Mouse (Mus musculus) heart, postnatal 0 days (tissue): ENCODE data around the gene Krt82. TPM values are rescaled to one million over a fixed set of nuclear protein-coding genes. Genes with fewer than 3 reads are reported as not detected.

Experiments
- ATAC-seq: fragments of 200-750 bp; cut with Nextera tagmentation; 2 replicates; pipeline ENCODE4 v1.8.0; 2017; ENCODE audit warnings: low read depth, moderate number of reproducible peaks, moderate library complexity; ENCODE audit not compliant: insufficient read depth
- DNase-seq: peaks from one replicate; pipeline ENCODE4 v3.0.0-alpha.2; 2016; ENCODE audit warnings: low spot score
- H3K27ac ChIP-seq: fragments of 300-500 bp; sonication (generic); 2 replicates; pipeline ENCODE4 v1.5.1; 2014; ENCODE audit warnings: low read depth, mild to moderate bottlenecking
- H3K27me3 ChIP-seq: fragments of 300-500 bp; sonication (generic); 2 replicates; pipeline ENCODE4 v1.6.1; 2014; ENCODE audit warnings: low read length, mixed read lengths; ENCODE audit not compliant: control insufficient read depth, insufficient read depth
- H3K36me3 ChIP-seq: fragments of 300-500 bp; sonication (generic); replicated peaks from 2 replicates; pipeline ENCODE4 v1.6.1; 2014; ENCODE audit warnings: low read length, mixed read lengths; ENCODE audit not compliant: control insufficient read depth, insufficient read depth
- H3K4me1 ChIP-seq: fragments of 300-500 bp; sonication (generic); 2 replicates; pipeline ENCODE4 v1.6.1; 2014; ENCODE audit warnings: antibody characterized with exemption; ENCODE audit not compliant: control insufficient read depth, insufficient read depth
- H3K4me2 ChIP-seq: fragments of 300-500 bp; sonication (generic); 2 replicates; pipeline ENCODE4 v1.6.1; 2014; ENCODE audit warnings: low read depth, mild to moderate bottlenecking, low read length, moderate library complexity
- H3K4me3 ChIP-seq: fragments of 300-500 bp; sonication (generic); 2 replicates; pipeline ENCODE4 v1.5.1; 2014; ENCODE audit warnings: low read depth, low read length
- H3K9ac ChIP-seq: fragments of 300-500 bp; sonication (generic); replicated peaks from 2 replicates; pipeline ENCODE4 v1.6.1; 2014; ENCODE audit warnings: low read depth, low read length, mixed read lengths
- H3K9me3 ChIP-seq: fragments of 300-500 bp; sonication (generic); replicated peaks from 2 replicates; pipeline ENCODE4 v1.6.1; 2016; ENCODE audit warnings: low read length; ENCODE audit not compliant: control insufficient read depth
- CTCF ChIP-seq: IDR thresholded peaks from 2 replicates; pipeline ENCODE4 v1.5.1; 2016; ENCODE audit warnings: antibody characterized with exemption, control low read depth, low read depth
- EP300 ChIP-seq: IDR thresholded peaks from 2 replicates; pipeline ENCODE4 v1.6.1; 2016; ENCODE audit warnings: antibody characterized with exemption, low read depth
- WGBS: fragments of 180-500 bp; shearing (Covaris S2); extraction: QIAGEN DNeasy Blood & Tissue Kit; methylation state at CpG from one replicate; pipeline ENCODE4 v1.1.7; 2014; 5-methylcytosine and 5-hydroxymethylcytosine counted together
- polyA plus RNA-seq: library from polyadenylated mRNA; unstranded; fragments of >200 nt; fragmentation: Nextera tagmentation; extraction: Ambion mirVana; gene quantifications from 2 replicates; pipeline ENCODE4 v1.2.1, GENCODE M21; 2015
- total RNA-seq: library from RNA; depleted of rRNA; stranded (reverse); fragments of >200 nt; gene quantifications from 2 replicates; pipeline ENCODE4 v1.2.3, GENCODE M21; 2014; ENCODE audit warnings: low replicate concordance

Gene Krt82
- total and polyA plus RNA-seq, 2 experiments from 2014 or later = not detected

DNA sequence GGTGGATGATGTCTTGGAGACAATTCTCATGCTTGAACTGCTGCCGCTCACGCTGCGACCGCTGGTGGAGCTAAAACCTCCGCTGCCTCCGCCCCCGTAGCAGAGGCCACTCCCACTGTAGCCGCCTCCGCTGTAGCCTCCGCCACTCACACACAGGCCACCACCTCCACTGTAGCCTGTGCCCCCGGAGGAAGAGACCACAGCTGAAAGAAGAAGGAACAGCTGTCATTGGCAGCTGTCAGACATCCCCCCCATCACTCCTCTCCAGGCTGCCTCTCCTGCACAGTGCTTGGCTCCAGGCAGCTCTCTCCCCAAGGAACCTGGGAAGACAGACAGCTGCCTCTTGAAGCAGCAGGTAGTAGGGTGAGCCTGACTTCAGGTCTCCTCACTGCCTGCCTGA is 2.7 kb upstream of the Krt82 start:
- Histone ChIP-seq H3K36me3 (no peaks in the 10 kb centered on the region), H3K4me1 (no peaks in the 10 kb centered on the region), H3K4me2 (no peak overlapping the region), H3K9me3 (no peaks in the 10 kb centered on the region), H3K27me3 (peaks cover 37% of the 10 kb centered on the region), H3K4me3 (no peak overlapping the region), H3K9ac (no peak overlapping the region), H3K27ac (no peak overlapping the region)
- DNase-seq (no peak), ATAC-seq (no peak; the same call in 1 of the 2 replicates)
- 0% methylated on average over 11 of the region's 11 CpGs for WGBS
- TF ChIP-seq CTCF = no peak
- no peak for TF ChIP-seq EP300

DNA sequence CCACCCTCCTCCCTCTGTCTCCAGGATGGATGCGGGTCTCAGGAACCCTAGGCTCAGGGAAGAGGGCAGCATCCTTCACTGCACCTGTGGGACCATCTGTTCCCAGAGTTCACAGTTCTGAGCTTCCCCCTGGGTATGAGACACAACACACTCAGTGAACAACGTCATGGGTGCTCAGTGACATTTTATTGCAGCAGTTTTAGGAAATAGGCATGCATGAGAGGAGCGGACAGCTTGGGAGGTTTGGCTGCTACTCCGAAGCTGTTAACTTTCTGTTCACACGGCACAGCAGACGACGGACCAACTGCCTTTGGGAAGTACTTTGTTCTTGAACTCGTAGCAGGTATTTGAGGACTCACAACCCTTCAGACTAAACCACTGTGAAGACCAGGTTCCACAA is 1.7 kb upstream of the Krt82 start:
- no peak overlapping the region for H3K4me3 ChIP-seq
- peaks cover 38% of the 10 kb centered on the region for H3K27me3 ChIP-seq
- WGBS = 77% methylated on average over 8 of the region's 8 CpGs
- no peaks in the 10 kb centered on the region for H3K4me1 ChIP-seq
- ATAC-seq = no peak
- H3K36me3 ChIP-seq = no peaks in the 10 kb centered on the region
- no peak for DNase-seq
- no peak overlapping the region for H3K9ac ChIP-seq
- H3K4me2 ChIP-seq = no peak overlapping the region
- no peaks in the 10 kb centered on the region for H3K9me3 ChIP-seq
- H3K27ac ChIP-seq = no peak overlapping the region
- TF ChIP-seq CTCF (no peak), EP300 (no peak)

DNA sequence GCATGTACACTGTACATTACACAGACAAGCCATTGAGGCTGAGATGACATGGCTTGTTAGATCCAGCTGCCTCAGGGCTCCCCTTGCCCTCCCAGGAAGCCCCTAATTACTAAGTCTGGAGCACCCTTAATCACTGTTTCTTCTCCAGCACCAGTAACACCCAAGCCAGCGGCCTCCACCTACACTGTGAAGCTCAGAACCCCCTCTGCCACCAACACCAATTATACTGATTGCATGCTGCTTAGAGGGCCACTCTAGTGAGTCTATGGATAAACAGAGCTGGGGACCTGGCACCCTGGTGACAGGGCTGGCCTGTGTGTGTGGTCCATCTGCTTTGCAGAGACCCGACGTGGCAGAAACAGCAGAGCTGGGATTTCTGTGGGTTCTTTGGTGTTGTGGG is 6.0 kb downstream of the Krt82 start:
- WGBS = 44% methylated on average over 3 of the region's 3 CpGs
- Histone ChIP-seq H3K27ac (no peak overlapping the region), H3K36me3 (no peaks in the 10 kb centered on the region), H3K9me3 (no peaks in the 10 kb centered on the region), H3K4me2 (no peak overlapping the region), H3K4me3 (no peak overlapping the region), H3K9ac (no peak overlapping the region), H3K4me1 (no peaks in the 10 kb centered on the region), H3K27me3 (0 out of 2 replicates have a peak, but pooled peaks cover 11% of the 10 kb centered on the region)
- DNase-seq = no peak
- no peak for TF ChIP-seq CTCF
- no peak for TF ChIP-seq EP300
- ATAC-seq = no peak

DNA sequence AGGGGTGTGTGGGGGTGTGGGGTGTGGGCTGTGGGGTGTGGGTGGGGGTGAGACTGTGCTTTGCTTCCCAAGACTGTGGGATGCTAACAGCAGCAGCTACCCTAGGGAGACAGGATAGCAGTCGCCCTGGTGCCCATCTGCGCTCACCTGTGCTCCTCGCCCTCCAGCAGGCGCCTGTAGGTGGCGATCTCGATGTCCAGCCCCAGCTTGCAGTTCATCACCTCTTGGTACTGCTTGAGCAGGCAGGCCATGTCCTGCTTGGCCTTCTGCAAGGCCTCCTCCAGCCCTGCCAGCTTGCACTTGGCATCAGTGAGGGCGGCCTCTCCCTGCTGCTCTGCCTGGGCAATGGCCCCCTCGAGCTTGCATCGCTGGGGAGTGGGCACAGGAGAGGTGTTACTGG is 7.9 kb downstream of the Krt82 start:
- no peak overlapping the region for H3K27ac ChIP-seq

DNA sequence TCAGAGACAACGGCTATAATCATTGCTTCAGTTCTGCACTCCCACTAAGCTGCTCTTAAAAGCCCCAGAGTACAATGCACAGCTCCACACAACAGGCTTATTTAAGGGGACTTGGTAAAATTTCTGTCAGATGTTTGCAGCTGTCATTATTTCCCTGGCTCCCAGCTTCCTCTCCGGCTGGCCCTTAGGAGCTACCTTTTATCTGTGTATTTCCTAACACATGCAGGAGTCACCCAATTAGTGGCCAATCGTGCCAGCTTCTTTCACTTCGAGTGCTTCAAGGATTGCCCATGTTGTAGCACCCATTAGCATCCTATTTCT is 11.9 kb downstream of the Krt82 start:
- H3K27me3 ChIP-seq = no peaks in the 10 kb centered on the region
- WGBS = 58% methylated on average over 4 of the region's 4 CpGs
- no peak overlapping the region for H3K4me3 ChIP-seq
- DNase-seq (no peak), ATAC-seq (no peak)
- H3K4me2 ChIP-seq = no peak overlapping the region
- no peaks in the 10 kb centered on the region for H3K4me1 ChIP-seq
- no peaks in the 10 kb centered on the region for H3K36me3 ChIP-seq
- H3K9me3 ChIP-seq = no peaks in the 10 kb centered on the region
- no peak overlapping the region for H3K27ac ChIP-seq
- TF ChIP-seq EP300 = no peak
- TF ChIP-seq CTCF = no peak
- no peak overlapping the region for H3K9ac ChIP-seq

More for the DNA sequence above, 7.9 kb downstream of the Krt82 start:
- Histone ChIP-seq H3K9ac (no peak overlapping the region), H3K4me1 (no peaks in the 10 kb centered on the region), H3K36me3 (no peaks in the 10 kb centered on the region), H3K4me2 (no peak overlapping the region), H3K9me3 (no peaks in the 10 kb centered on the region), H3K4me3 (no peak overlapping the region), H3K27me3 (0 out of 2 replicates have a peak, but pooled peaks cover 3% of the 10 kb centered on the region)
- ATAC-seq (no peak), DNase-seq (no peak)
- TF ChIP-seq CTCF = no peak
- no peak for TF ChIP-seq EP300
- 54% methylated on average over 9 of the region's 9 CpGs for WGBS

DNA sequence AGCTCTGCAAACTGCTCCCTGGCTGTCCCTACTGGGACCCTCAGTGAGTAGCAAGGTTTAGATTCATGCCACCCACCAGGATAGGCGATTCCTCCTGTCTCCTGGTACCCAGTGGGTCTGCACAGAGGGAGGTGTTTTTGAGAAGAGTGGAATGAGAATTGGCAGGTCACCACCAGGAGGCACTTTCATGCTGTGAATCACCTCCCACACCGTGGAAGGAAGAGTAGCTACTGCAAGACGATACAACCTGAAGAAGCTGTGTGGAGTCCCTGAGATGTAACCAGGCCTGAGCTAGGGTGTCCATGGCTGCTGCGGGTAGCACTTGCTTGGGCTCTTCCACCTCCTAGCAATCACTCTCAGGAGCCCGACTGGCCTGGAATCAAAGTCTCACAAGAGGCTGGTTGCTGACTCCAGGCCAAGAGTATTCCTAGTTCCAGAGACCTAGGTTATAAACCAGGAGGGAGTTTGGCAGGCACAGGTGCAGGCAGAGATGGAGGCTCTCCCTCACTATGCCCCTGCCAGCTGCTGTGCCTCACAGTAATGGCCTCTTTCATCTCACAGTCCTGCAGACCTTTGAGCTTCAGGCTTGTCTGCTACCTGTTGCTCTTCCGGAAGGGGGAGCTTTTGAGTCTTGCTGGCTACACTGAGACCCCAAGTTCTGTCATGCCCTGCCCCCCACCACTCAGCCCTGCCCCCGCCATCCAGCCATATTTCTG is 12.4 kb downstream of the Krt82 start:
- H3K27ac ChIP-seq = no peak overlapping the region
- ATAC-seq (no peak), DNase-seq (no peak)
- no peaks in the 10 kb centered on the region for H3K27me3 ChIP-seq
- no peaks in the 10 kb centered on the region for H3K36me3 ChIP-seq
- H3K4me1 ChIP-seq = no peaks in the 10 kb centered on the region
- H3K9me3 ChIP-seq = no peaks in the 10 kb centered on the region
- H3K4me3 ChIP-seq = no peak overlapping the region
- H3K4me2 ChIP-seq = no peak overlapping the region
- 30% methylated on average over 7 of the region's 7 CpGs for WGBS
- no peak overlapping the region for H3K9ac ChIP-seq
- TF ChIP-seq EP300 (no peak), CTCF (0 out of 2 replicates have a peak, but pooled peaks have one; percentile 2)
